Mouse (Mus musculus) adrenal gland, postnatal 4 days (tissue): ENCODE results near the gene Stx7. TPM values are rescaled to one million over a fixed set of nuclear protein-coding genes. Genes with fewer than 3 reads are reported as not detected.

Experiments
- DNase-seq, 2 experiments: peaks; one replicate each; pipeline ENCODE4 v3.0.0; 2021 to 2022; ENCODE audit warnings: low spot score in 2 of 2, mixed read lengths in 2 of 2
- total RNA-seq, 2 experiments: library from RNA; stranded (reverse); gene quantifications; 2 replicates each; pipeline ENCODE4 v1.2.3; 2021

Stx7 gene
- total RNA-seq, 2 experiments from 2014 or later: 98.9 to 110 TPM

DNA sequence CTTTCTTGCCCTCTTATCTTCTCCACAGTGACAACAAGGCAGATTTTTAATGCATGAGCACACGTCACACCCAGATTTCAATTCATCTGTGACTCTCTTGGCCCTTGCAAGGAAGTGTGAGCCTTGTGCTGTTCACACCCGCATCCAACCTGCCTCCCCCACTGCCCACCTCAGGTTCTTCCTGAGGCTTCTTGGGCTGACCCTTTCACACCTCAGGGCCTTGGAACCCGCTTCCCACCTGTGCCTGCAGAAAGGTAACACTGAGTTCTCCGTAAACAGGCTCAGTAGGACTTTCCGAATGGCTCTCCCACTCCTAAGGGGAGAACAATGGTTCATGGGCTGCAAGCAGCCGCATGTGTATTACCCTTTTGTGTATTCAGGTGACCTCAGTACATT is 15.8 kb downstream of the Stx7 start:
- DNase-seq: no peak

GRCm38 (mm10) chr10:24165526-24166055 is 16.5 kb downstream of the Stx7 start:
- DNase-seq: no peak

GRCm38 (mm10) chr10:24167978-24168583 is 19.0 kb downstream of the Stx7 start:
- no peak for DNase-seq

DNA sequence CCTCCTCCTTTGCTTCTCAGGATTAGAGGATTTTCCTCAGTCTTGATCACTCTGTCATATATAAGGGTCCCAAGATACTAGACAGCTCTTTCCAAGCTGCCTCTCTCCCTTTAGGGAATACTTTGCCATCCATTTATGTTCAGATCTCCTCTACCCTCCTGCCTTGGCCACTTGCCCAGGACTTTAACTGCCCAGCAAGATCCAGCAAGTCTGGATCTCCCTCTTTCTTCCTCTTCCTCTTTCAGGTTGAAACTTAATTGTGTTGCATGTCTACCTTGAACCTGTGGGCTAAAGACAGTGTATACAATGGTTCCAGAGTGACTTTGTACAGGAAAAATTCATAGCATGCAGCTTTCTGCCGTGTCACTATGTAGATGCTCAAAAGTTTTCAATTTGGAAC is 19.8 kb downstream of the Stx7 start:
- DNase-seq: no peak

DNA sequence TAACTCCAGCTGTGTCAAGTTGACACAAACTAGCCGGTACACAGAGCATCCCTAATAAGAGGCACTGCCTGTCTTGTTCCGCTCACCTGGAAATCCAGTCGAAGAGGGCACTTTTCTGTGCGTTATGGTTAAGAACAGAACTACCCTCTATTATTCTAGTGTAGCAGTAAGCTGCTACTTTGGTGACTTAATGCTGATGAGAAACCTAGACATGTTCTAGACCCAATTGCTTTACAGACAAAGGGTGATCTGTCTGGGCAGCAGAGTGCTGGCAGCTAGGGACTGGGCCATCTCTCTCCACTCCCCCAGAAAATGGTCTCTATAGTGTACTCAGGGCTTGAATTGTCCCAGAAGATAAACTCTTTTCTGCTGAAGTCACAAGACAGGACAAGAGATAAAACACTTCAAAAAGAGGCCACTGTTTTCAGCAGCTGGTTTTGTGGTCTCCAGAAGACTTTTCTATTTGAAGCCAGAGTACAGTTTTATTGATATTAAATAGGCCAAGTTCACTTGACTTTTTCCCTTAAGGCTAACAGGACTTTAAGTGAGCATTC is 22.9 kb downstream of the Stx7 start:
- no peak for DNase-seq

DNA sequence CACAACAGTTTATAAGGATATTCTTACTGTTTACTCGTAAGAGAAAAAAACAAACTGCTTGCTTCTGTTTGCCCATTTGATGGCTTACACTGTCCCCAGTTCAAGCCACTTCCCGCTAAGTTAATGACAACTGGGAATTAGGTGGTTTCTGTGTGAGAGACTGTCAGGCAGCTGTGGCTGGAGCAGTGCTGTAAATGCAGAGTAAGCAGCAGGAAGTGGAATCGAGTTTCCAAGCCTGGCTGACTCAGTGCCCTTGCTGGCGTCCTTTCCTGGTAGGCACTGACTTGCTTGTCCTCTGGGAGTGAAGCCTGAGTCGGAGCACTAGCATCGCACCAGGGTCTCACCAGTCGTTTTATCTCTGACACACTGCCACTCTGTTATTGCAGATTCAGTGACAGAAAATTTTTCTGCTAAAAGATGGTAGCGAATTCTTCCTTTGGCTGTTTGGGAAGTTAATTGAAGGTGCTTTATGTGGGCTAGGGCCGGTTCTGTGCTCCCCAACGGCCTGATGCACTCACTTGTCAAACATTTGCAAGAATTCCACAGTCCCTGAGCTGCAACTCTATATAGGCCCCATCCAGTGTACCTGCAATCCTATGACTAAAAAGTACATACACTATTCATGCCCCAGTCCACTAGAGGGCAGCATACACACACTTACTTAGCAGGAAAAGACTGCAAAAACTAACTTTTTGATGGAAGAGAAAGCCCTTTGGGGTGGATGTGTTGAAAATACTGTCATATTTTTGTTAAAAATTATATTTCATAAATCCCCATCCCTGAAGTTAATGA is 24.3 kb downstream of the Stx7 start:
- DNase-seq: no peak

DNA sequence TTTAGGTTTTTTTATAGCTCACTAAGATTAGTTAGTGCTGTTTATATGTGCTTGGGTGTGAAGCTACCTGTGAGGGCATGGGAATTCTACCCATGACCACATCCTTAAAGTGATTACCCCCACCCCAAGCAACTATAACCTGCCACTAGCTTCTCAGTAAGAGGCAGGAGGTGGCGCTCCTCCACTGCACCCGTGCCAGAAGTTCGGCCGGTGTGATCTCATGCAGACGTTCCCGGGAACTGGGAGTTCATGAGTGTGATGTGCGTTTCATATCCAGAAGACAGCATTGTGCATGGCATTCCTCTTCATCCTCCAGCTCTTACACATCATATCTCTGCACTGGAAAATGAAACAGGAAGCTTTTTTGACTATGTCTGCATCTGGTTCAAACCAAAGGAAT is 41.3 kb downstream of the Stx7 start:
- no peak for DNase-seq

- DNase-seq: no peak
These were observed 42.9 kb downstream of the Stx7 start for GRCm38 (mm10) chr10:24191977-24192376.

- no peak for DNase-seq
These were observed 50.2 kb downstream of the Stx7 start for GRCm38 (mm10) chr10:24199303-24199702.

- DNase-seq: no peak
These were observed 51.0 kb downstream of the Stx7 start for GRCm38 (mm10) chr10:24200099-24200498.

DNA sequence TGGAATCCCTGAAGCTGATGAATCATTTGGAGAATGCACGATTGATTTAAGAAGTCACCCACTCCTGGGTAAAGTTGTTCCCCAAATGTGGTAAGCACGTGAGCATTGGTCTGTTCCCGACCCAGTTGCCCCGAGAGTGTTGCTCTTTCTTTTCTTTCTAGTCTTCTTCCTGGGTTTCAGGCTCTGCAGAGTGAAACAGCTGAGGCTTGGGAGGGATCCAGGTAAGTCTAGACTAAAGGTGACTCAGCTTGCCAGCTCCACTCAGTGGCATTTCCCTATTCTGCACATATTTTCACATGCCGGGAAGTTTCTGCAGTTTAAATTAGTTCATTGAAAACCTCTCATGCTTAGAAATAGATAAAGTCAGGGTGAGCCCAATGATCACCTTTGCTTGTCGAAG is 61.0 kb downstream of the Stx7 start:
- DNase-seq: no peak

GRCm38 (mm10) chr10:24213297-24213696 is 64.2 kb downstream of the Stx7 start:
- no peak for DNase-seq

DNA sequence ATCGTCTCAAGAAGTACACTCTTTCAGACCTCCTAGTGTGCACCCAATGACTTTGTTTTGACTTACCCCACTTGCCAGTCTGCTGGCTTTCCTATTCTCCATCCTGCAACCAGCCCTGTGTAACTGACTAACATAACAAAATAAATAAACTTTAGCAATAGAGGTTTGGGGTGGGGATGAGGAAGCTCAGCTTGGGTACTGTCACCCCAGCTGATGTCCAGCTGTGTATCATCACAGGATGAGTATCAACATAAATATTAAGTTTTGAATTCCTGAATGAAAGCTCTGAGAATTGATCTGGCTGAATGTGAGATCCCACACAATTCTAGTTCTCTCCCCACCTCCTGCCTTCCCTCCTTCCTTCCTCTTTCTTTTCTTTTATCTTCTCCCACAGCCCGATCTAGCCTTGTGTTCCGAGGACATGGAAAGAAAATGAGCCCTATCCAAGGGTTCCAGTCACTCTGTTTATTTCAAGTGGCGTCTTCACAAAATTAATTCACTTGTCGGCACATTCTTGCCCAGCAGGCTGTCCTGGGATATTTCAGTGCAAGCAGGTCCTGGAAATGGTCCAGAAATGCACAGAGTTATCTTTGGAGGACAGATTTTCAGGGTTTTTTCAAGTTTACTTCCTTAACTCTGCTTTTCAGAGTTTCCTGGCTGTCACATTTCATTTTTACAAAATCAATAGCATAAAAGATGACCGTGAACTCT is 68.6 kb downstream of the Stx7 start:
- no peak for DNase-seq

- DNase-seq: no peak
These were observed 71.8 kb downstream of the Stx7 start for GRCm38 (mm10) chr10:24220931-24221330.

GRCm38 (mm10) chr10:24222911-24223310 is 73.8 kb downstream of the Stx7 start:
- no peak for DNase-seq

DNA sequence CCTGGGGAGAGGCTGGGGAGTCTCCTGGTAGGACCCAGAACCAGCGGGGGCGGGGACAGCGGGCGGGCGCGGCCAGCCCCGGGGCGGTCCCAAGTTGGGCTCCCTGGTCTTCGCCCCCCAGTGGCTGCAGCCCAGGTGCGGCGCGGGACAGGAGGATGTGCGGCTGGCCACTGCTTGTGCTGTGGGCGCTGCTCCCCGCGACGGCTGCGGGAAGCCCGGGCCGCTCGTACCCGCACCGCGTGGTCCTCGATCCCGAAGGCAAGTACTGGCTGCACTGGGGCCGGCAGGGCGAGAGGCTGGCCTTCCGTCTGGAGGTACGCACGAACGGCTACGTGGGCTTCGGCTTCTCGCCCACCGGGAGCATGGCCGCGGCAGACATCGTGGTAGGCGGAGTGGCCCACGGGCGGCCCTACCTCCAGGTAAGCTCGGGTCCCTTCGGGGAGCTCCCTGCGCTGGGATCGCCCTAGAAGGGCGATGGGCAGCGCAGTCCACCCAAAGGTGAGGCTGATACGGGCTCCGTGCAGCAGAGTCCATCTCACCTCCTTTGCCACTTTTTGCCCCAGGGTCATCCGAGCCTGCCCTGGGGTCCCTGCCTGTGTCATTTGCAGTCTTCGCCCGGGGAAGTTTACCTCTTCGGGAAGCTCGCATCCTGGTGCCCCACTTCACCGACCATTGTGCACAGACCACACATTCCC is 74.5 kb downstream of the Stx7 start, which contains the start of gene Moxd1:
Moxd1 (plus strand) TSS at position 69 of the 695 bp plus-strand sequence.
- no peak for DNase-seq

DNA sequence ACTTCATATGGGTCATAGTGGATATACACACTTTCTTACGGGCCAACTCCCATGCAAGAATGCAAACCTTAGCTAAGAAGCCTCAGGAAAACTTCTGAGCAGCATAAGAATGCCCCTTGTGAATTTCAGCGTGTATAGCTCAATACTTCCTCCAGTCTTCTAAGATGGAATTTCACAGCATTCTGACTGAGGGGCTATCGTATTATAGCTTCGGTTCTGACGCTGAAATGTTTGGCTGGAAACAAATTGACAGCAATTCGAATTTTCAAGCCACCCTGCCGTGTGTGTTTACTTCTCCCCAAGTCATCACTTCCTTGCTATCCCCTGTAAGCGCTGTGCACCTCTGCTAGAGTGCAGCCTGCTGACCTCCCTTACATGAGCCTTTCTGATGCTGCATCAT is 75.5 kb downstream of the Stx7 start:
- no peak for DNase-seq

GRCm38 (mm10) chr10:24228318-24229183 is 79.4 kb downstream of the Stx7 start:
- no peak for DNase-seq

DNA sequence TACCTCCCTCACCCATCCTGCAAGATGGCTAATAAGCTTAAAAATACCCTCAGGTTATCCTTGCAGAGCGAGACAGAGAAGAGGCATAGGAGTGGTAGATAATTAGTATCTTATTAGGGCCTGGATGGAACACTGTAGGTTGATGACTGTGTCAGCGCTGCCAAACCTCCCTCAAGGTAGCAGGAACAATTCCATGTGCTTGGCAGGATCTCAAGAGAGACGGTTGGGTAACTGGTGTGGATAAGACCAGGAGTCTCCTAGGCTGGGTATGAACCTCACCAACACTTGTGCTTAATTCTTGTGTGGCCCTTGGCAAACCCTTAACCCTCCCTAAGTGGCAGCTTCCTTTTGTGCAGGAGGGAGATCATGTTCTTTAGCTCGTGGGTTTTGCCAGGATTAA is 83.2 kb downstream of the Stx7 start:
- no peak for DNase-seq
